Mouse (Mus musculus): ENCODE data around the gene Pigl. TPM values are rescaled to one million over a fixed set of nuclear protein-coding genes. Genes with fewer than 3 reads are reported as not detected.
A peak's percentile ranks its signal among the peaks of the same experiment; 100 is the strongest.

Gene Pigl
- polyA plus RNA-seq, 1 experiment from 2014 or later, result 6.9 TPM

DNA sequence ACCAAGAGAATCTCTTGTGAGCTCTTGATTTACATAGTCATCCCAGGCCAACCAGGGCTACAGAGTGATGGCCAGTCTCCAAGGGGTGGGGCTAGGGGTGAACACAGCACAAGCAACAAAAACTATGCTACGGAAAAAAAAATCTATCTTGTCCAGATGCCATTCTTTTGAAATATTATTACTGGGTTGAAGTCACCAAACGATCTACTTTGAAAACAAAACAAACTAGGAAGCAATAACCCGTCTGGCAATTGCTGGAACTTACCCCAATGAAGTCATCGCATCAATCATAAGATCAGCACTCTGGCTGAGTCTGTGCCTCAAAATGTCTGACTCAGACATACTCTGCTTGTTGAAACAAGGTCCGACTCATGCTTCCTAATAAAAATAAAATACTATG lies 91.5 kb downstream of the Pigl start:
- Histone ChIP-seq H3K4me1 (replicated peaks; ENCODE audit: control insufficient read depth, insufficient read depth, low read length) (peaks cover 21% of the 10 kb centered on the region), H3K27ac (ENCODE audit: low read length) (peak overlapping the region; percentile 97), H3K36me3 (ENCODE audit: control insufficient read depth, insufficient read depth) (peaks cover 2% of the 10 kb centered on the region; the same call in 1 of the 2 replicates), H3K9me3 (ENCODE audit: control insufficient read depth, low read length) (no peaks in the 10 kb centered on the region), H3K9ac (replicated peaks; ENCODE audit: low read depth, low read length) (peak overlapping the region; percentile 97), H3K27me3 (replicated peaks; ENCODE audit: control insufficient read depth, insufficient read depth, low read length) (no peaks in the 10 kb centered on the region), H3K4me3 (replicated peaks; ENCODE audit: low read length) (peak overlapping the region; percentile 66), H3K4me2 (ENCODE audit: low read length) (peak overlapping the region; percentile 90)
- WGBS, result 10% methylated on average over 5 of the region's 5 CpGs
- no peak for ATAC-seq

DNA sequence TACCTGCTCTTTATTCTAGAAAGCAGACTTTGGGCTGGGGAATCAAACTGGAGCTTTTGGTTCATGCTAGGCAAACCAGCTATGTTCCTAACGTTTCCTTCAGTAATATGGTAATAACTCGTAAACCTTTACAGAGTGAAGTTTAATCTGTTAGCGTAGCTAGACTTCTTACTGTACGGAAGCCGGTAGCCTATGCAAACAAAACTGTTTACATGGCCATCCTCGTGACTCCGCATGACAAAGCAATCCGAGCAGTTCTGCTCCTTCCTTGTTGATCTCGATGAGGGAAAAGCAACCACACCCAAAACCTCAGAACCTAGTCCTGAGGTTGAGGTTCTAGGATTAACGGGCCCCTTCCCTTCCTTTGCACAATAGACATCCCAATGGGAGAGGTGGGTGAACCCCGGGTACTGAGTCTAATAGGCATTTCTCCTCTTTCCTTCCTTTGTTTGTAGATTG lies 92.0 kb downstream of the Pigl start:
- 2% methylated on average over 11 of the region's 11 CpGs for WGBS
- Histone ChIP-seq H3K36me3 (ENCODE audit: control insufficient read depth, insufficient read depth) (peaks cover 2% of the 10 kb centered on the region; the same call in 1 of the 2 replicates), H3K4me1 (replicated peaks; ENCODE audit: control insufficient read depth, insufficient read depth, low read length) (peaks cover 25% of the 10 kb centered on the region), H3K27ac (ENCODE audit: low read length) (peak overlapping the region; percentile 97), H3K4me2 (ENCODE audit: low read length) (peak overlapping the region; percentile 90), H3K4me3 (replicated peaks; ENCODE audit: low read length) (peak overlapping the region; percentile 66), H3K27me3 (replicated peaks; ENCODE audit: control insufficient read depth, insufficient read depth, low read length) (no peaks in the 10 kb centered on the region), H3K9ac (replicated peaks; ENCODE audit: low read depth, low read length) (peak overlapping the region; percentile 97), H3K9me3 (ENCODE audit: control insufficient read depth, low read length) (no peaks in the 10 kb centered on the region)
- ATAC-seq, result peak; percentile 39

DNA sequence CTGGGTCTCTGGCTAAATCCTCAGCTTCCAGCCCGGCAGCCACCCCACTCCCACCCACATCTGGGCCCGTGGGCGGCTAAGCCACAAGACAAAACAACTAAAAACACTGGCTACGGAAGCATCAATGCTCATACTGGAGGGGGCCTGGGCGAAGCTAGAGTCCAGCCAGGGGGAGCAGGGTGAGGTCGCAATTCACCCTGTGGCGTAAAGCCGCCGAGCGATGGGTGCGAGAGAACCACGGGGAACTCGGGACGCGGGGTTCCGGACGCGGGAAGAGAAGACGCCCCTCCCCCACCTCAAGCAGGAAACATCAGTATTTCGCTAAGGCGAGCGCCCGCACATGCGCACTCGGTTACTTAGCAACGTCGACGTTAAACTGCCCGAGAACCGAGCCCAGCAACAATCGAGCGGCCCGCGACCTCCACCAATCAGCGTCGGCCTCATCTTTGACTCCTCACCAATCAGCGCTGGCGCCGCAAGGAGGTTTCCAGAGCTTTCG lies 92.5 kb downstream of the Pigl start, which contains the start of gene Ubb:
Gene Ubb, plus strand, starts transcription at position 445 of the 499 bp plus-strand sequence.
- Histone ChIP-seq H3K4me1 (replicated peaks; ENCODE audit: control insufficient read depth, insufficient read depth, low read length) (peaks cover 31% of the 10 kb centered on the region), H3K4me3 (replicated peaks; ENCODE audit: low read length) (peak within 1 kb of the TSS; percentile 66), H3K9me3 (ENCODE audit: control insufficient read depth, low read length) (no peaks in the 10 kb centered on the region), H3K36me3 (ENCODE audit: control insufficient read depth, insufficient read depth) (peaks cover 2% of the 10 kb centered on the region; the same call in 1 of the 2 replicates), H3K27ac (ENCODE audit: low read length) (peak within 1 kb of the TSS; percentile 97), H3K27me3 (replicated peaks; ENCODE audit: control insufficient read depth, insufficient read depth, low read length) (no peaks in the 10 kb centered on the region), H3K9ac (replicated peaks; ENCODE audit: low read depth, low read length) (peak within 1 kb of the TSS; percentile 97), H3K4me2 (ENCODE audit: low read length) (peak within 1 kb of the TSS; percentile 90)
- ATAC-seq, result peak; percentile 97
- 1% methylated on average over 40 of the region's 40 CpGs for WGBS

DNA sequence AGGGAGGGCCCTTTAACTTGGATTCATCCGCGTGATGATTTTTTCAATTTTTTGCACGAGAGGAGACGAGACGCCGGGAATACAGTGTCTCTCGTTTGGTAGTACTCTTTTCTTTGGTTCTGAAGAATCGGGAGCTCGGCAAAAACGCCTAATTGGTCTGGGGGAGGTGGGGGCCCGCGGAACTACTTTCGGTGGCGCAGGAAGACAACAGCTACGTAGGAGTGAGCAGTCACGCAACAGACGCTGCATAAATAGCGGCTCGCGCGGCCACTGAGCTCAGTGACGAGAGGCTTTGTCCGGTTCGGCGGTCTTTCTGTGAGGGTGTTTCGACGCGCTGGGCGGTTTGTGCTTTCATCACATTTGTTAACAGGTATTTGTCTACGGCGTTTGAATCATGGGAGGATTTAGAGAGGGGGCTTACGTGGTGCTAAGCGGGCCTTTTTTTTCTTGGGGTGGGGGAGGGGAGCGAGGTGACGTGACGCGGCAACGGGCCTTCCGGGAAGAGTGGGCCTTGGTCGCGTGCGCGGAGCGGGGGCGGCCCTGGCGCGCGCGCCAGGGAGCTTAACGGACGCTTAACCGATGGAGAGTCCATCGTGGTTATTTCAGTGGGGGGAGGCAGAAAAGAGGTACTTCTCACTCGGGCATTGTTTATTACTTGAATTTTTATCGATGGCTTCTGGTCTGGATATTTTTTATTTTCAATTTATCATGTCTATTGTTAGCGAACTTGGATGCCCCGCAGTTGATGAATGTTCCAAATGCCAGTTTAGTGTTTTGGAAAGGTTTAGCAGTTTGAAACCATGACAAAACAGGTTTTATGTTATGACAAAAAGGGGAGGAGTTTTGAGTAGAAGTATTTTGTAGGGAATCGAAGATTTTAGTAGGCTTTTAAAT lies 93.2 kb downstream of the Pigl start:
- Histone ChIP-seq H3K27ac (ENCODE audit: low read length) (peak overlapping the region; percentile 87), H3K36me3 (ENCODE audit: control insufficient read depth, insufficient read depth) (peaks cover 2% of the 10 kb centered on the region; the same call in 1 of the 2 replicates), H3K9ac (replicated peaks; ENCODE audit: low read depth, low read length) (peak overlapping the region; percentile 75), H3K4me3 (replicated peaks; ENCODE audit: low read length) (peak overlapping the region; percentile 66), H3K9me3 (ENCODE audit: control insufficient read depth, low read length) (no peaks in the 10 kb centered on the region), H3K4me1 (replicated peaks; ENCODE audit: control insufficient read depth, insufficient read depth, low read length) (peaks cover 33% of the 10 kb centered on the region), H3K27me3 (replicated peaks; ENCODE audit: control insufficient read depth, insufficient read depth, low read length) (no peaks in the 10 kb centered on the region), H3K4me2 (ENCODE audit: low read length) (peak overlapping the region; percentile 51)
- ATAC-seq, result peak; percentile 78
- WGBS, result under 1% methylated on average over 58 of the region's 58 CpGs

DNA sequence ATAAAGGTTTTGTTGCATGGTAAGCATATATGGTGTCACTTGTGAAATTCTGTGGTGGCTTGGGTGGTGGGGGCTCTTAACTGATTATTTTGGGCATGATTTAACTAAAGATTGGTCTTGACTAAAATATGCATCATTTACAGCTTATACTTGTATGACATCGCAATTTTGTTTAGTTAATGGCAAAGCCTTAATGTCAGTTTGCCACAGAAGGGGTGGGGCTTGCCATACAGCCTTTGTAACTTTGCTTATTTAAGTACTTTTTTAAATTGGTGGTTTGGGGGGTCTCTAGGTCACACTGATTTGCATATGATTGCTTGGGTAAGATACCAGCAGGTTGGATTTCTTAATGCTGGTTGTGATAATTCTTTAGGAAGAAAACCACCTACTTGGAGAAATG lies 94.9 kb downstream of the Pigl start:
- Histone ChIP-seq H3K27me3 (replicated peaks; ENCODE audit: control insufficient read depth, insufficient read depth, low read length) (no peaks in the 10 kb centered on the region), H3K36me3 (ENCODE audit: control insufficient read depth, insufficient read depth) (peaks cover 2% of the 10 kb centered on the region; the same call in 1 of the 2 replicates), H3K9ac (replicated peaks; ENCODE audit: low read depth, low read length) (peak overlapping the region; percentile 10; the same call in 1 of the 2 replicates), H3K4me1 (replicated peaks; ENCODE audit: control insufficient read depth, insufficient read depth, low read length) (peaks cover 33% of the 10 kb centered on the region), H3K4me3 (replicated peaks; ENCODE audit: low read length) (peak overlapping the region; percentile 42), H3K9me3 (ENCODE audit: control insufficient read depth, low read length) (no peaks in the 10 kb centered on the region), H3K4me2 (ENCODE audit: low read length) (peak overlapping the region; percentile 74), H3K27ac (ENCODE audit: low read length) (no peak overlapping the region)
- WGBS, result 33% methylated on average over 1 of the region's 1 CpGs
- ATAC-seq, result no peak

DNA sequence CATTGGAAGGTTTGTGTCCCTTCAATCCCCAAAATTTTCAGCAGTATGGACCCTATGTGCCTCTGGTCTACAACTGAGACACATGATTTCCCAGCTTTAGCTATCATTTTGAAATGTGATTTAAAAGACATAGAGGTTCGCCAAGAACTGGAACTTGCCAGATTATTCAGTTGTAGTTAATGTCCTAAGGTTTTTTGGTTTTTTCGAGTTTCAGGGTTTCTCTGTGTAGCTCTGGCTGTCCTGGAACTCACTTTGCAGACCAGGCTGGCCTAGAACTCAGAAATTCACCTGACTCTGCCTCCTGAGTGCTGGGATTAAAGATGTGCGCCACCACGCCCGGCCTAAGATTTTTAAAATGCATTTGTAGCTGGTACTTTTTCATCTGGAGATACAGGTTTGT lies 95.4 kb downstream of the Pigl start:
- H3K4me1 ChIP-seq (replicated peaks; ENCODE audit: control insufficient read depth, insufficient read depth, low read length), result peaks cover 33% of the 10 kb centered on the region

DNA sequence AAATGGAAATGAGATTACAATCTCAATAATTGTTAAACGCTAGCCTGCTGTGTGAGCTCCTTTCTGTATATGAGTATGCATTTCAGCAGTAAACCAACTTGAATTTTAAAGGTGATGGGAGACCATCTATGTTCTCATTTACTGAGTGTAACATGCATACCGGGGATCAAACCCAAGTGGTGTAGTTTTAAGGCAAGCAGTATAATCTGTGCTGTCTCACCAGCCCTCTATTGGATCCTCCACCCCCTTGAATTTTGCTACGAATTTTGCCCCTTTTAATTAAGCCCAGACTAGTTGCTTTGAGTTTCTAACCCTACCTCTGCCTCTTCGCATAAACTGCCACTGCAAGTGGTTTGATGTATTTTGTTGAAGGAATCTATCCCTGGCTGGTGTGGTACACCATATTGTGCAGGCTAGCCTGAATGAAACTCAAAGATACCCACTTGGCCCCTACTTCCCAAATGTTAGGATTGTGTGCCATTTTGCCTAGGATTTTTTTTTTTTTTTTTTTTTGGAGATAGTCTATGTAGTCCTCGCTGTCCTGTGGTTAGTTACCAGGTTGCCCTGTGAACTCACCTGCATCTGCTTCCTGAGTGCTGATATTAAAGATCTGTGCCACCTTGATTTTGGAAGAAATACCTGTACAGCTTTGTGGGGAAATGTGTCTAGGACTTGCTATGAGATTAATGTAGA lies 96.0 kb downstream of the Pigl start:
- Histone ChIP-seq H3K27me3 (replicated peaks; ENCODE audit: control insufficient read depth, insufficient read depth, low read length) (no peaks in the 10 kb centered on the region), H3K9ac (replicated peaks; ENCODE audit: low read depth, low read length) (no peak overlapping the region), H3K9me3 (ENCODE audit: control insufficient read depth, low read length) (no peaks in the 10 kb centered on the region), H3K27ac (ENCODE audit: low read length) (no peak overlapping the region), H3K4me2 (ENCODE audit: low read length) (peak overlapping the region; percentile 74), H3K4me3 (replicated peaks; ENCODE audit: low read length) (peak overlapping the region; percentile 42), H3K36me3 (ENCODE audit: control insufficient read depth, insufficient read depth) (peaks cover 2% of the 10 kb centered on the region; the same call in 1 of the 2 replicates), H3K4me1 (replicated peaks; ENCODE audit: control insufficient read depth, insufficient read depth, low read length) (peaks cover 32% of the 10 kb centered on the region)
- 72% methylated on average over 5 of the region's 5 CpGs for WGBS
- ATAC-seq, result no peak

More for the DNA sequence above, 95.4 kb downstream of the Pigl start:
- H3K27ac ChIP-seq (ENCODE audit: low read length), result no peak overlapping the region
- peak overlapping the region; percentile 1; the same call in 1 of the 2 replicates for H3K9ac ChIP-seq (replicated peaks; ENCODE audit: low read depth, low read length)
- no peak for ATAC-seq
- peaks cover 2% of the 10 kb centered on the region; the same call in 1 of the 2 replicates for H3K36me3 ChIP-seq (ENCODE audit: control insufficient read depth, insufficient read depth)
- WGBS, result 80% methylated on average over 5 of the region's 5 CpGs
- peak overlapping the region; percentile 42 for H3K4me3 ChIP-seq (replicated peaks; ENCODE audit: low read length)
- H3K4me2 ChIP-seq (ENCODE audit: low read length), result peak overlapping the region; percentile 74
- H3K9me3 ChIP-seq (ENCODE audit: control insufficient read depth, low read length), result no peaks in the 10 kb centered on the region
- H3K27me3 ChIP-seq (replicated peaks; ENCODE audit: control insufficient read depth, insufficient read depth, low read length), result no peaks in the 10 kb centered on the region

DNA sequence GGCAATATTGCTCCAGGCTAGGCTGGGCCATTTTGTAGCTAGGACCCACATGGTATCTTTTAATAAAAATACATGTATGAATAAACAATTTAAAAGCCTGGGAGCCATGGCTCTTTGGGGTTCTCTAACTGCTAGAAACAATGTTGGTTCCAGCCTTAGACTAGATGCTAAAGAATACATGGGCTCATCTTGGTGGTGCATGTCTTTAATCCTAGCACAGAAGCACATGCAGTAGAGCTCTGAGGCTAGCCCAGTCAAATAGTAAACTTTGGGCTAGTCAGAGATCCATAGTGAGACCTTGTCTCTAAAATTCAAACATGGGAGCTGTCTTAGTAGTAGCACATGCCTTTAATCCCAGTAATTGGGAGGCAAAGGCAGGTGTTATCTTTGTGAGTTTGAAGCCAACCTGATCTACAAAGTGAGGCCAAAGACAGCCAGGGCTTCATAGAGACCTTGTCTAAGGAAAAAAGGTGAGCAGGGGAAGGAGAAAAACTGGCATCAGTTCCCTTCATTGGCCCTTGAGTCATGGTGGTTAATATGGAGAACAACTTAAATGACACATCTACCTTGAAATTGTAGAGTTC lies 96.8 kb downstream of the Pigl start:
- peaks cover 27% of the 10 kb centered on the region for H3K4me1 ChIP-seq (replicated peaks; ENCODE audit: control insufficient read depth, insufficient read depth, low read length)
- H3K4me2 ChIP-seq (ENCODE audit: low read length), result peak overlapping the region; percentile 74
- H3K9me3 ChIP-seq (ENCODE audit: control insufficient read depth, low read length), result no peaks in the 10 kb centered on the region
- no peaks in the 10 kb centered on the region for H3K27me3 ChIP-seq (replicated peaks; ENCODE audit: control insufficient read depth, insufficient read depth, low read length)
- peaks cover 2% of the 10 kb centered on the region; the same call in 1 of the 2 replicates for H3K36me3 ChIP-seq (ENCODE audit: control insufficient read depth, insufficient read depth)
- ATAC-seq, result no peak
- no peak overlapping the region for H3K27ac ChIP-seq (ENCODE audit: low read length)
- no peak overlapping the region for H3K9ac ChIP-seq (replicated peaks; ENCODE audit: low read depth, low read length)
- H3K4me3 ChIP-seq (replicated peaks; ENCODE audit: low read length), result peak overlapping the region; percentile 42
